Mouse (Mus musculus) c-Kit-positive CD71-positive TER-119-negative erythroid progenitor cells, embryonic 14.5 days (primary cell): ENCODE results near the gene Ggact.
A peak's percentile ranks its signal among the peaks of the same experiment; 100 is the strongest.

ENCODE experiments used
- DNase-seq: peaks from one replicate; pipeline ENCODE4 v3.0.0-alpha.2; 2013; ENCODE audit warnings: low read depth

The Ggact gene

DNA sequence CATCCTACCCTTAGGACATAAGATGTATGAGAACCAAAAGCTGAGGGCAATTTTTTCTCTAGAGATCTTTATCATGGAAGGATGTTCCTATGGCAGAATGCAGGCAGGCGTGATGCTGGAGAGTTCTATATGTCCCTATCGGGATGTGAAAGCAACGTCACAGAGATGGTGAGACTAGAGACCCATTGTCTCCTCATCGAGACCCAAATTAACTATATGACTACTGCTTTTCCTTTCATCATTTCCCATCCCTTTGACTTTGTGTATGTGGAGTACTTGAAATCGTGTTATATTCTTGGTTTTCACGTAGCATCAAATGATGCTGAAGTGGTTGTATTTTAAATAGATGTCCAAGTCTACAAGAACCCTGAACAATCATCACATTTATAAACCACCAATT is at the start of gene Ggact:
Gene Ggact, minus strand, starts transcription at position 101 of the 400 bp plus-strand sequence.
- DNase-seq: no peak

DNA sequence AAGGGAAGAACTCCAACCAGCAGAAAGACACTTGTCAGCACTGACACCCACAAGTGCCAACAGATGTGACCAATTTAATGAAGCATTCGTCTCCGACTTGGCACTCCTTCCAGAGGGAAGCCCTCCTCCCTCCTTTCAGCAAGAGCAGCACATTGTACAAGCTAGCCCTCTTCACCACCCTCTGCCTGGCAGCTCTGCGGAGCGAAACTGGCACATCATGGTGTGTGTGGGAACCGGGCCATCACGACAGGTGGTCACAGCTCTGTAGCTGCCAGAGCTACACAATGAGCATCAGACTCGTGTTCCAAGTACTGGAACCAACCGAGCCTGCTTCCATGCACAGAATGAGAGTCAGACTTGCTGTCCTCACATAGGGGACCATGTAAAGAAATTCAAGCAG is 44.4 kb upstream of the Ggact start:
- no peak for DNase-seq

DNA sequence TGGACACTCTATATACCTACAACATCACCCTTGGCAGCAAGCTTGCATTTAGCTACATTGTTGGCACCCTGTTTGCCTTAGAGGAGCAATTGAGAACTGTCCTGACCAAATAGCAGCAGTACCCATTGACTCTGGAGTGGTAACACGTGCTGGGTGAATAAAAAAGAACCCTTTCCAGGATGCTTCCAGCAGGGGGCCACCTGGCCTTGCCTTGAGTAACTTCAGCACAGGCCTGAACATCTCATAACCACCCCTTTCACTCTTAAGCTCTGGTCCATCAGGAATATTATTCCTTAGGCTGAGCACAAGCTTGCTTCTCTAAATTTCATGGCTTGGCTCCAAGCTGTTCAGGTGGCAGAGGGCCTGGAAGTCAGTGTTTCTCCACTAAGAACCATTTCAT is 39.8 kb upstream of the Ggact start:
- DNase-seq: peak; percentile 16

DNA sequence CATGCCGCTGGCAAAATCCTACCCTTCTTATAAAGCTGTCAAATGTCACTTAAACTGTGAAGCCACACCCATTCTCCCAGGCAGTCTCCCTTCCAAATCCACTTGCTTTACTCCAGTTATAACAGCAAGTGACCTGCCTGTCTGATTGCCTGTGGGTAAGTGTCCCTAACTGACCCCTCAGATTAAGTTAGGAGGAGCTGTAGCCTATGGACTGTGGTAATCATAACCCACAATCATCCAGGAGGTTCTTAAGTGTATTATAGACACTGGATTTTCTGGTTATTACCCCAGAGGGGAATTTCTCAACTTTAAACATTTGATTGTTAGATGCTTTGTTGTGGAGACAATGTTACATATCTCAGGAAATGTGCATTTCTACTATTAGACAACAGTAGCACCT is 39.0 kb upstream of the Ggact start:
- DNase-seq: no peak

DNA sequence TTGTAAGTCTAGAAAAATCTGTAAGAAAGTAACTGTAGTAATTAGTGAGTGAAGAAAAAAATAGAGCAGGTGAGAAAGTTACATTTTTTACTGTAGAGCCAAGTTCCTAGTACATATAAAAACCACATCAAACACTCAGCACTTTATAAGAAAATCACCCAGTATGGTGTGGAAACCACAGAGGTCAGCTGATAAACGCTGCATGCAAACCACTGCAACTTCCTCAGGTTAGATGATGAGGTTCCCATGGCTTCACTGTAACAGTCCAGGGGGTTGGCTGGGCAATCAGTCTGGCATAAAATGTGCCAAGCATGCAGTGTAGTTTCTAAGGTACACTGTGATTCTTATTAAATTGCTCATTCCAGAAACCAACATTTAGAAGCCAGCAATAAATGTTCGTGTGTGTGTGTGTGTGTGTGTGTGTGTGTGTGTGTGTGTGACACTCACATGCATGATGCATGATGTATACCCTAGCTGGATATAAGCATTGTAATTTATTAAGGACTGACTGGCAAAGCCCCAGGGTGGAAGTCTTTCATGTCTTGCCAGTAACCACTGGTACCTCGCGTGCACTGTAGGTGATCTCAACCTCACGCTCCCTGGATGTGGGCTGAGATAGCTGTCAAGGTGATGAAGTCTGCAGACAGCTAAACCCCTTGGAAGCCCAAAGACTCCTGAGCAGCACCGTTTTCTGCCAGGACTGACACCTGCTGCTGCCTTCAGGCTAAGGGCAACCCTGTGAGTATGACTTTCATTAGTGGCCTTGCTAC is 38.3 kb upstream of the Ggact start:
- DNase-seq: no peak

DNA sequence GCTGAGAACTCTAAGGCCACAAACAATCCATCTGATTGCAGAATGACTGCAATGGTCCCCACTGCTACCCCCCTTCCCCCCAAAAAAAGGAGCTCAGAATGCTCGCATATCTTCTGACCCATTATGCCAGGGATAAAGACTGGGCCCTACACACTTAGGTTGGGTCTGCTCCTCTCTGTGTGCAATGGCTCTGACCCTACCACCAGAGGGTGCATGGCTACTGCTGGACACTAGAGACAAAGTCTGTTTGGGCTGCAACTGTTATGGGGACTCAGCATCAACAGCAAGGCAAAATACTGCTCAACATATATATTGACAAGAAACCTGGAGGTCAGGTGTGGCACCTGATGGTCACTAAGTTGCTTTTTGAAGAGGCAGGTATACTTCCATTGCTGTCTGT is 37.4 kb upstream of the Ggact start:
- DNase-seq: no peak

DNA sequence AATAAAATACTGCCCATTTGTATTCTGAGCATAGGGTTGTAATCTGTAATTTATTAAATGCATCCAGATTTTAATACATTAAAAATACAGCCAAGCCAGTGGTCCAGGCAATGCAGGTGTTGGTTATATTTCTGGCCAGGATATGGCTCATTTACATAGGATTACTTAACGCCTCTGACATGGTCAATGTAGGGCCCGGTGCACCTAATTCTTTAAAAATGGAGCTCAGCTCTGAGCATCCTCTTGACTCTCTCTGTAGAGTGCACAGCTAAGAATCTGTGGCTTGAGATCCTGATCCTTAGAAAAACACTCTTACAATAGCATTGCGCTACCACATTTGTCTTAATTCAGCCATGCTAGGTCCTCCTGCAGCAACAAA is 29.9 kb upstream of the Ggact start:
- DNase-seq: no peak

DNA sequence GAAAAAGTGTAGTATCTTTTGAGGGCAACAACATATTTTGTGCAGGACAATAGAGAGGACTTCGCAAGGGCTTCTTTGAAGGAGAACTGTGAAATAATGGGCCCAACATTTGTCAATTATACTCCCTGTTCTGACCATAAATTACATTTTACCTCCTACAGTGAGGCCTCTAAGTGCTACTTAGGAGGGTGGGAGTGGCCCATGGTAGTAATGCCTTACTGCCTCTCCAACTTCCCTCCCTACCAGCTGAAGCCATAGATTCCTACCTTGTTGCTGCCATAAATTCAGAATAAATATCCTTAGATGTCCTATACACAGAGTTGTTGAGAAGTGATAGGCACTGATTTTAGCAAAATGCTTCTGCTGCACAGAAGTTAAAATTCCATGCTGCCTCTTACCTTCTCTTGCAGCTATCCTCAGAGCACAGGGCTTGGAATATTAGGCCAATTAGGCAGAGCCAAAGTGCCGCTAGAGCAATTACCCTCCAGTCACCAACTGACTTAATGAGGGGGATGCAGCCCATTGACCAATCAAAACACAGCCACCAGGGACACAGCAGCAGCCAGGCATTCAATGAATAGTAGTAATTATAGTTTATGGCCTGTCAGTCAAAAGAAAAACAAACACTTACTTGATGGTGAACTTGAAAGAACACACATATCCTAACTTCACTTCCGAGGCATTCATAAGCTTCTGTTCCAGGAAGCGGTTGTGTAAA is 29.4 kb upstream of the Ggact start:
- no peak for DNase-seq

DNA sequence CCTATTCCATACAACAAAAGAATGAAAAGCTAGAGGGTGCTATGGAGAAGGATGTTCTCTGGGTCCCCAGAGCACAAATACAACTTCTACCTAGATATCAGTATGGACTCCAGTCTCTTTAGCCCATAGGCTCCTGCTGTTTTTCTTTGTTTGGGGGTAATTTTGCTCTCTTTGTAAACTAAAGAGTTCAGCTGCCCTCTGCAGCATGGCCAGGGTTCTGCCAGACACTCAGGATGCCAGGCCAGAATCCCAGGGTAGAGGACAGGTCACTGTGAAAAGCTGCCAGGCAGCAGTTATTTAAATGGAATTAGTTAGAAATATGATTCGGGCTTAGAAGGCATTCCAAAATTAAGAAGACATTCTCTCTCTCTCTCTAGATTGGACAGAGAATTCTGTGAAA is 22.9 kb upstream of the Ggact start:
- no peak for DNase-seq

DNA sequence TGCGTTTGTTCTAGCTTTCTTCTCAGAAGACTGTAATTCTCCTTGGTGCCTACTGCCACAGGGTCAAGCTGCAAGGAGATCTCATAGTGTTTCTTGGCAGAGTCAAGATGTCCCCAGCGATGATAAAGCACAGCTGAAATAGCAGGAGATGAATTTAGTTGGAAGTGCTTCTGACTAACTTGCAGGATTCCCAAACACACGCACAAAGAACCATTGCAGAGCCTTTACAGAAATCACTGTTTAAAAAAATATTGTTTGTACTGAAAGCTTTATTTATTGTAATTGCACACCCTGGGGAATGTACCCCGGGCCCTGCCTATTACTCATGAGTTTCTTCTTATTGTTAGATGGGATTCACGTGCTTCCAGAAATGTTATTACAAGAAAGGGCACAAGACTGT is 6.5 kb upstream of the Ggact start:
- no peak for DNase-seq

DNA sequence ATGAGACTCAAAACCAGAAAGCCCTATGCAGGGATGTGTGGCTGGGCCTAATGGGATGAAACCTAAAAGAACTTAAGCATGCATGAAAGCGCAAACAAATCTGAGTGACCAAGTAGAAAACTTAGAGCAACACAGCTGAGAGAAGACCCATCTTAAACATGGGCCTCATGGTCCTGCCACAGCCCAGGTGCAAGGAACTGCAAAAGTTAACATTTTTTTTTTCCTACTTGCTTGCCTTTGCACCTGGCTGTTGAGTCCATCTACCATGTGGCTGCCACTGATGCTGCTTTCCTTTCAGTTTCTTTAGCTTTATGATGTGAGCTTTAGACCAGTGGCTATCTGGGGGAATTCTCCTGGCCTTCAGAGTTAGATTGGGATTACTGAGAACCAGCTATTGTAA is 4.1 kb upstream of the Ggact start:
- DNase-seq: no peak

DNA sequence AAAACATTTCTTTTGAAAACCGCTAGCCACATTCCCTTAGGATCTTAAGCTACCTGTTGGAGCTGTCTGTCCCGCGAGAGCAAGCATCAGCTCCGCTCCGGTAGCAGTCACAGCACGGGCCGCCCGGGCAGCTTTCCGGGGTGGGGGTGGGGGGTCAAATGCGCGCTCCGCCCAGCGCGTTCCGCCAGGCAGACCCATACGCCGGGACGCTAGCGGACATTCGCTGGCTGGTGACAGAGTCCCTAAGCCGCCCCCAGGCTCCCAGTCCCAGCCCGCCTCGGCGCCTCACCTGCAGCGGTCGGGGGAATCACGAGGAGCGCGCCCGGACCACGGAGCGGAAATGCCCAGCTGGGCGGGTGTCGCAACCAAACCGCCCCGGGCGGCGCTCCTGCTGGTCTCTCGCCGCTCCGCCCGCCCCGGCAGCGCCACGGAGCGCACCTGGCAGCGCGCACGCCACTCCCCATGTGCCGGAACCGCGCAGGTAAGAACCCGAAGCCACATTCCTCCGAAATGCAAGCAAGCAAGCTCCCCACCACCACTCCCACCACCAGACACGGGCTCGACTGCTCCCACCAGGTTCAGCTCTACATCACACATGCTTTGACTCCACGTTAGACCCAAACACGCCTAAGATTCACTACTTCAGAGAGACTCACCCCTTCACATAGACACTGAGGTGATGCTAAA is 602 bp downstream of the Ggact start:
- DNase-seq: peak; percentile 38

DNA sequence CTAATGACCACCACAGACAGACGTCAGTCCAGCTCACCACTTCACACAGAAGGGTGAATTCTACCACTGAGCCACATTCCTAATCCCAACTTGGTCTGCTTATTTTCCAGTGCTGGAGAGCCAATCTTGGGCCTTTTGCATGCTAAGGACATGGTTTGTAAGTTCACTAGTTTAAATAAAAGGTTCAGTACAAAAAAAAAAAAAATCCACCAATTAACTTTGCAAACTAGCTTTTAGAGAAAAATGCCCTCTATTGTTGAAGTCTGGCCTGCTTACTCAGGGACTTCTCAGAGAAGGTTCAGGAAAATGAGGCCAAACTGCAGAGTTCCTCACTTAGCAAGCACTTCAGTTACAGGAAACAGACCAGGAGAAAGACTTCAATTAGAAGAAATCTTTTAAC is 1.4 kb downstream of the Ggact start:
- no peak for DNase-seq

DNA sequence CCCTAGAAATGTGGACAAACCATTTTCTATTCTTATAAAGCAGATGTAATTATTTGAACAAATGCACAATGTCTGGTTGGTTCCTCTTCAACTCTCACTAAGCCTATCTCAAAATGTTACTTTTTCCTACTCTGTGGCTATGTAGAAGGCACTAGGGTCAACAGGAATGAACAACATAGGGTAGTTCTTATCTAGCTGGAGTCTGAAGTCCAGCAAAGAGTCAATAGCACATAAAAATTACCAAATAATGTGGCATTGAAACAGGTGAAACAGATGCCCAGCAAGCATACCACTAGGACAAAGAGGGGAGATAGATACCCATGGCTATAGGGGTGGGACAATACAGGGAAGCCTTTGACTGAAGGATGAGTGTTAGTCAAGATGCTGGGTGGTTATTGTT is 2.3 kb downstream of the Ggact start:
- DNase-seq: no peak

DNA sequence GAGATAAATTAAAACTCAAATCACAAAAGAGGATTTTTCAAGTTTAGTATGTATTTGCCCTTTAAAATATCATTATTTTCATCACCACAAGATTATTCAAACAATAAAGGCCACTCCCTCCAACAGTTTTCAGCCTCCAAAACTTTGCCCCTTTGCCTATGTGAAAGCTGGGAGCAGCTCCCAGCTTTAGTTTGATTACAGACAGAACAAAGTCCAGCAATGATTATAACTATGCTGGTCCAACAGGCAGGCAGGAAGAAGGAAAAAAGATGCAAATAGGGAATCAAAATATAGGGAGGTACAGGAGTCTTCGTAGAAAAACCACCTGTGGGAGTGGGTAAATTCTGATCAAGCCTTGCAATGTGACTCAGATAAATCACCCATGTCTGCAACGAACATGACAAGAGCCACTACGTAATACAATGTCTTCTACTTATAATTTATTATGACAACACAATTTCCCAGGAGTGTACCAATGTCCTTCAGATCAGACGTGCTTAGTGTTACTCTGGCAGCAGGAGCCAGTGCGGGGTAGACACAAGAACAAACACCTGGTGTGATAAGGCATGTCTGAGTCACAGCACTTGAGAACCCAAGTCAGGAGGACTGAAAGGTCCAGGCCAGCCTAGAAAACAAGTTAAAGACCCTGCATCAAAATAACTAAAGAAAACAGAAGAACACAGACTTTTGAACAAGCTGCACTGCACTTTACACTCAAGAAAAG is 4.0 kb downstream of the Ggact start:
- no peak for DNase-seq

DNA sequence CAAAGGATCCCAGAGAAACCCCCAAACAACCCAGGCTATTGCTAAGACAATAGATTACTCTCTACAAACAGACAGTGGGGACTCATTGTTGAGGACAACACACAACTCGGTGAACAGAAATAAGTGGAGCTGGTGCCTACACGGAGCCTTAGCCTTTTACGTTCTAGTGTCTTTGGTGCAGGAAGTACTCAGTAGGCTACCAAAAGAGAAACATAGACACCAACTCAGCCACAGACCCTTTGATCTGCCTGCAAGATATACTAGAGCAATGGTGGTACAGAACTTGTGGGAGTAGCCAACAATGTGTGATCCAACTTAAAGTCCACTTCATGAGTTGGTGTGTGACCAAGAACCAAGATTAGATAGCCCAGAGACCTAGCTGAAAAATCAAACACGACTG is 5.5 kb downstream of the Ggact start:
- DNase-seq: no peak

DNA sequence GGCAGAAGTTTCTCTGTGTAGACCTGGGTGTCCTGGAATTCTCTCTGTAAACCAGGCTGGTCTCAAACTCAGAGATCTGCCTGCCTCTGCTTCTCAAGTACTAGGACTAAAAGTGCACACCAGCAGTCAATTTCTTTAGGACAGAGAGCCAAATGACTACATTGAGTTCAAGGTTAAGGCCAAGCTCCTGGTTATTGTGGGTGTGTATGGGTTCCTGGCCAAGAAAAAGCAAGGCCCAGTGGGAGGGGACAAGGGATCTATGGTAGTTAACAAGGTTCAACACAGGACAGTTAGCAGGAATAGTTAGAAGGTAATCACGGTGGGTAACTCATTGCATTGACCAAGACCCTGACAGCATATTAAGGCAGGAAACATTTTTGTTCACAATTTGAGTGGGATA is 8.6 kb downstream of the Ggact start:
- DNase-seq: no peak

DNA sequence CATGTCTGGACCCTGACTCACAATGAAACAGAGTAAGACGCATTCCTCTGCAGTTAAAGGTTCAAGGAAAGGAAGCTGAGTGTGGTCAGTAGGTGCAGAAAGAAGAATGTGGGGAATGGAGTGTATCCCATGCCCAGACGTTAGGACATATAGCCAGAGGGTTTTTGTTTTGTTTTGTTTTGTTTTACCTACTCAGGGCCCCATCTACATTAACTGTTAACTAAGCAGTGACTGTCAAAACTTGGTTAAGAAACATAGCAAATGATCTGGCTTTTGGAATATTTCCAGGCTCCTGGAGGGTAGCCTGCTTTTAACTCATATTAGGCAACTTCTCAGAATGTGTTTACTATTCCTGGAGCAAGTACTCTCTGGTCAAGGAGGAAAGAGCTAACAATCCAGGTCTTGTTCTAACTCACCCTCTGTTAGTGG is 9.6 kb downstream of the Ggact start:
- no peak for DNase-seq

DNA sequence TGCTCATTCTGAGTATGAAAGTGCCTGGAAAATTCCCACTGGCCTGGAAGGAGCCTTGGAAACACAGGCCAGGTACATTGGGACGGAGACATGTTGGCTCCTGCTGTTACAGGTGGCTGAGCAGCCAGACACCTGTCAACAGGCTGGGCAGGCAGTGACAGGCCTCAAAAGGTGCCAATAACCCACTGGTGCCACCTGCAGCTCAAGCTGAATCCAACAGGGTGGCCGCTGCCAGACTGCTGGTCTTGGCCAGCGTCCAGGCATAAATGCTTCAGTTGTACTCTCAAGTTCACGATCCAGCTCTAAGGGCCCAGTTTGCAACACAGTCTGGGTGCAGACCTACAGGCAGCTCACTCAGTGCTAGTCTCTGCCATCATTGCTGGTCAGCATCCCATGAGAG is 10.7 kb downstream of the Ggact start:
- no peak for DNase-seq

DNA sequence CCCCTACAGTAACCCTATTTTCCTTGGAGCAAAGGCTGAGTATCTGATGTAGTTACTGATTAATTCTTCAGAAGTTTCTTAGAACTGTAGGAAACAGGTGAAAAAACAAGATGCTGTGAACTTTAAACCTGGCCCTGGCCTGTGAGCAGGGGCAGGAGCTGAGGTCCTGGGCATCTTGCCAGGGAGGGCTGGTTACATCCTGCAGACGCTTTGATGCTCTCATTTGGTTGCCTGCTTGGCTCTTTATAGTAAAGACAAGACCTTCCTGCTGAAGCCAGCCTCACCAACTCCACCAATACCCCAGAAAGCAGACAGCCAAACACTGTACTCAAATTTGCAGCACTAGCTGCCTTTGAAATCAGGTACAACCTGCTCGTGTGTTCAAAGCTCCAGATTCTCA is 11.4 kb downstream of the Ggact start:
- DNase-seq: no peak

DNA sequence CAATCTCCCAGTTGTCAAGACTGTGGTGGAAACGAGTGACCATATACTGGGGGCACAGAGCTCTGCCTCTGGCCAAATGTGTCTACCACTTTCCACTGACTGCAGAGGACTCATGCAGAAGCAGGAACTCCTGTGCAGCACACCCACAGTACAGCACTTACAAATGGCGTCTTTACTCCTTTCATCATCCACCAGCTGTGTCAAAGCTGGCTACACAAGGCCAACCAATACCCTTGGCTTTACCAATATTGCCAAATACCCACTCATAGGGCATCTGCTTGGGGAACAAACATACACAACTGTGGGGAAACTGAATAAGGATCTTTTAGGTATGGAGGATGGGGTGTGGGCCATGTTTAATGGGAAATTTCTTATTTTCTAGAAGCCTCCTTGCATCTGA is 11.8 kb downstream of the Ggact start:
- no peak for DNase-seq

DNA sequence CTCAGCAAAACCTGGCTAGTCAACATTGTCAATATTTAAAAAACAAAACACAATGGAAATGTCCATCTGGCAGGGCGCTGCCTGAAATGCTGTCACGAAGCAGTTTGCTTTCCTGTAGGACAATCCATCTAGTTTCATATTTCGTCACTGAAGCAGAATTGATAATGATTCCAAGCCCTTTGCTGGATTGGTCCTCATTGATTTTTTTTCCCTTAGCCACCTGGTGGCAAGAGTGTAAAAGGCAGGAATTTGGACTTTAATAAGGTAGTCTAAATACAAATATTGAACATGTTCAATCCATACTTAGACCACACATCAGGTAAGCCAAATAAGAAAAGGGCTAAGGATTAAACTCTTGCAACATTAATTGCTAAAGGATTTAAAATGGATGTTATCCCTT is 12.4 kb downstream of the Ggact start:
- no peak for DNase-seq

DNA sequence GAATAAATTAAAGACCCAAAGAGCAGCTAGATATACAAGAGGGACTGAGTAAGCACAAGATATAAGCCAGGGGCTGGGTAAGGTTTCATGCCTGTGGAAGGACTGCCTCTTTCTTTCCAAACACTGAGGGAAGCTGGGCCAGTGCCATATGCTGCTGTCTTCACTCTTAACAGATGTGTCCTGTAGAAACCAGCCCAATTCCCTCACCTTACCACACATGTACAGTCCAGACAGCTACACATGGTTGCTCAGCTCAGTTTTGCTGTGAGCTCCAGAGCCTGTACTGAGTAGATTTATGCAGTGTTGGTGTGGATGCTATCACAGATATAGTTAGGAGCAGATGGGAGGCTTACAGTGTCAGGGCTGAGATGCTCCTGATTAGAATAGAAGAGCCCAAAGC is 12.9 kb downstream of the Ggact start:
- DNase-seq: no peak
